9 mouse cellular contexts compared by ENCODE assay signal in the genomic region with DNA sequence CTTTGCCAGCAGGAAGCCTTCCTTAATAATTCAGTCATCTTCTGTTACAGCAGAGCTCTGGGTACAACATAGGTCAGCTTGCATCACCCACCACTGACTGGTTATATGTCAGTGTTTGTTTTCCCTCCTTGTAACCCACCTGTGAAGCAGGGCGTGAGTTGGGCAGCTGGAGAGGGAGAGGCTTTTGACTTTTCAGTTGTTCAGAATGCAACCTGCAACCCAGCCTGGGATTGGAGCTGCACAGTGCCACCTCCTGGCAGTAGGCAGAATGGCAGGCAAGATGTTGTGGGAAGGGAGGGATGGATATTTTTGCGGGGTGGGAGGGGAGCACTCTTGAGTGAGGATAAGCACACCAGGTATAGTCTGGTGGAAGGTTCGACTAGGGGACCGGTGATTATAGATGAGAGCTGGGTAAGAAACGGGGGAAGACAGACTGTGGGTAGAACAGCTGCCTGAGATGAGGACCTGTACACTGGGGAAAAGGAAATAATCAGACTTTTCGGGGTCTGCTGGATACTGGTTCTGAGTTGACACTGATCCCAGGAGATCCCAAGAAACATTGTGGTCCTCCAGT. TPM values are rescaled to one million over a fixed set of nuclear protein-coding genes. Genes with fewer than 3 reads are reported as not detected.
DNase-seq lines count a peak whose midpoint lies in the region; ATAC-seq and TF ChIP-seq lines count a peak whose summit lies in the region.
"Had no signal": no experiment of that assay in that cellular context is flagged by ENCODE, and none has a peak within 500 bp of the region (broad histone marks: within the 10 kb centered on the region; RNA-seq: fewer than 3 reads in every experiment).

No protein-coding gene starts in this region.

- CTCF ChIA-PET in Patski (lab: Charles Lee): interaction anchor here (0.7 to 6.8 kb wide), 19 partner anchors 9 to 104 kb away, joined by 3 to 45 read pairs (median 6); partner anchors contain the start of gene Stil

- intact Hi-C loops in left cerebral cortex, postnatal 4 days (cut with DNase I): no loop called here

- peaks cover 12% of the 10 kb centered on the region; the same call in 1 of the 2 replicates for H3K27me3 ChIP-seq in intestine, embryonic 14.5 days (replicated peaks; ENCODE audit: control insufficient read depth, insufficient read depth, low read length)
- H3K27me3 ChIP-seq in intestine, embryonic 15.5 days (replicated peaks): 0 out of 2 replicates have a peak, but pooled peaks cover 4% of the 10 kb centered on the region
- H3K27me3 ChIP-seq in Patski: no peaks in the 10 kb centered on the region
- H3K27me3 ChIP-seq in midbrain, embryonic 12.5 days: peaks cover 39% of the 10 kb centered on the region

- H3K4me3 ChIP-seq in intestine, embryonic 14.5 days (ENCODE audit: low read depth, low read length): no peak overlapping the region
- H3K4me3 ChIP-seq in intestine, embryonic 15.5 days (replicated peaks): no peak overlapping the region
- no peak overlapping the region for H3K4me3 ChIP-seq in midbrain, embryonic 12.5 days
- H3K4me3 ChIP-seq: liver, embryonic 15.5 days had no signal

- WGBS in intestine, embryonic 14.5 days: 22% methylated on average over 6 of the region's 6 CpGs
- WGBS in intestine, embryonic 15.5 days: 20% methylated on average over 6 of the region's 6 CpGs
- 24% methylated on average over 6 of the region's 6 CpGs for WGBS in midbrain, embryonic 12.5 days

- H3K4me1 ChIP-seq in intestine, embryonic 14.5 days (replicated peaks; ENCODE audit: control insufficient read depth, insufficient read depth, low read length): no peaks in the 10 kb centered on the region
- H3K4me1 ChIP-seq in intestine, embryonic 15.5 days (replicated peaks): no peaks in the 10 kb centered on the region; the same call in 1 of the 2 replicates
- H3K4me1 ChIP-seq in midbrain, embryonic 12.5 days: no peaks in the 10 kb centered on the region

- H3K4me2 ChIP-seq in intestine, embryonic 14.5 days (ENCODE audit: low read length): no peak overlapping the region
- no peak overlapping the region for H3K4me2 ChIP-seq in intestine, embryonic 15.5 days (replicated peaks)
- no peak overlapping the region for H3K4me2 ChIP-seq in midbrain, embryonic 12.5 days (replicated peaks)
- H3K4me2 ChIP-seq: liver, embryonic 15.5 days had no signal

- no peaks in the 10 kb centered on the region for H3K9me3 ChIP-seq in intestine, embryonic 14.5 days (ENCODE audit: control insufficient read depth, low read length)
- no peaks in the 10 kb centered on the region for H3K9me3 ChIP-seq in intestine, embryonic 15.5 days
- no peaks in the 10 kb centered on the region for H3K9me3 ChIP-seq in midbrain, embryonic 12.5 days
- H3K9me3 ChIP-seq: liver, embryonic 15.5 days had no signal

- POLR2A ChIA-PET in Patski (lab: Charles Lee): no interaction called here

- H3K9ac ChIP-seq in intestine, embryonic 14.5 days (ENCODE audit: low read length): no peak overlapping the region
- no peak overlapping the region for H3K9ac ChIP-seq in intestine, embryonic 15.5 days
- no peak overlapping the region for H3K9ac ChIP-seq in midbrain, embryonic 12.5 days (replicated peaks)
- H3K9ac ChIP-seq: liver, embryonic 15.5 days had no signal

- in situ Hi-C loops in Patski (cut with MboI; ENCODE audit: low pct_unique_long_range_greater_than_20kb): no loop called here

- H3K27ac ChIP-seq in intestine, embryonic 14.5 days (ENCODE audit: low read depth): no peak overlapping the region
- H3K27ac ChIP-seq in intestine, embryonic 15.5 days: no peak overlapping the region
- H3K27ac ChIP-seq in midbrain, embryonic 12.5 days (replicated peaks): no peak overlapping the region
- H3K27ac ChIP-seq: liver, embryonic 15.5 days had no signal

- peak; percentile 91 for TF ChIP-seq CTCF in Patski (IDR thresholded peaks at IDR 0.05)

- peak; percentile 76 for DNase-seq in intestine, embryonic 14.5 days (ENCODE audit: low spot score)
- DNase-seq in Patski (ENCODE audit: low read depth, low spot score): no peak
- DNase-seq in embryo, embryonic 10.5 days (ENCODE audit: low spot score): peak; percentile 77
- peak; percentile 75 for DNase-seq in heart, postnatal 4 days
- DNase-seq in left cerebral cortex, postnatal 4 days: peak; percentile 51
- peak; percentile 46 to 65 for DNase-seq in spleen, postnatal 14 days (ENCODE audit: low spot score in 2 of 2)

- no peaks in the 10 kb centered on the region for H3K36me3 ChIP-seq in intestine, embryonic 14.5 days (ENCODE audit: control insufficient read depth, insufficient read depth, low read length)
- no peaks in the 10 kb centered on the region for H3K36me3 ChIP-seq in intestine, embryonic 15.5 days
- no peaks in the 10 kb centered on the region for H3K36me3 ChIP-seq in midbrain, embryonic 12.5 days
- H3K36me3 ChIP-seq: liver, embryonic 15.5 days had no signal

- no peak; the same call in 1 of the 2 replicates for ATAC-seq in intestine, embryonic 14.5 days (replicated peaks; ENCODE audit: low FRiP score, low TSS enrichment, low read depth)
- ATAC-seq in intestine, embryonic 15.5 days: no peak
- peak; percentile 32 for ATAC-seq in Patski
- ATAC-seq in midbrain, embryonic 12.5 days (ENCODE audit: low FRiP score, low read depth): peak; percentile 41; the same call in 1 of the 2 replicates

RNA-seq across cellular contexts. Expression of gene Pdzk1ip1, which starts 2.9 kb away (rescaled TPM):
- 41.8 and 50.5 TPM in 2 replicates for polyA plus RNA-seq in intestine, embryonic 14.5 days (2014; fragmentation: Nextera tagmentation; extraction: Ambion mirVana)
- polyA plus RNA-seq in intestine, embryonic 15.5 days (2015; fragmentation: Nextera tagmentation; extraction: Ambion mirVana): 133 and 159 TPM in 2 replicates
- polyA plus RNA-seq in Patski (2021): 142 TPM
- under 1 TPM; 0.72 to 0.93 TPM for total RNA-seq in heart, postnatal 4 days (2021)
- total RNA-seq in left cerebral cortex, postnatal 4 days (2021): under 1 TPM; 0.84 to 0.95 TPM
- 11.8 and 12.9 TPM in 2 replicates for polyA plus RNA-seq in midbrain, embryonic 12.5 days (2016; fragmentation: Nextera tagmentation; extraction: Ambion mirVana)

RNA-seq across cellular contexts. Expression of gene Tal1, which starts 29.4 kb away (rescaled TPM):
- 0.96 and 1.1 TPM in 2 replicates for polyA plus RNA-seq in intestine, embryonic 14.5 days (2014; fragmentation: Nextera tagmentation; extraction: Ambion mirVana)
- 0.78 and 0.98 TPM in 2 replicates for polyA plus RNA-seq in intestine, embryonic 15.5 days (2015; fragmentation: Nextera tagmentation; extraction: Ambion mirVana)
- 1.2 TPM for polyA plus RNA-seq in Patski (2021)
- total RNA-seq in heart, postnatal 4 days (2021): 1 to 10 TPM; 5.5 to 7.0 TPM
- total RNA-seq in left cerebral cortex, postnatal 4 days (2021): 1 to 10 TPM; 2.1 to 2.4 TPM
- 9.6 and 9.8 TPM in 2 replicates for polyA plus RNA-seq in midbrain, embryonic 12.5 days (2016; fragmentation: Nextera tagmentation; extraction: Ambion mirVana)

RNA-seq across cellular contexts. Expression of gene Cyp4x1, which starts 48.5 kb away (rescaled TPM):
- polyA plus RNA-seq in intestine, embryonic 14.5 days (2014; fragmentation: Nextera tagmentation; extraction: Ambion mirVana): 0.52 and 0.62 TPM in 2 replicates
- 0.25 and 0.34 TPM in 2 replicates for polyA plus RNA-seq in intestine, embryonic 15.5 days (2015; fragmentation: Nextera tagmentation; extraction: Ambion mirVana)
- polyA plus RNA-seq in Patski (2021): not detected
- not detected for total RNA-seq in heart, postnatal 4 days (2021)
- total RNA-seq in left cerebral cortex, postnatal 4 days (2021): 10 to 100 TPM; 21.1 to 22.1 TPM
- polyA plus RNA-seq in midbrain, embryonic 12.5 days (2016; fragmentation: Nextera tagmentation; extraction: Ambion mirVana): 1.7 and 1.8 TPM in 2 replicates

Comparison
In these comparisons a context has a peak if more than half of its experiments do, and no peak if none do; other contexts are left out.
1. ATAC-seq: peak in Patski (single experiment) and midbrain, embryonic 12.5 days (single experiment); none in intestine, embryonic 14.5 days (single experiment) and intestine, embryonic 15.5 days (single experiment).